Mouse (Mus musculus) spleen, adult 10 weeks (tissue): ENCODE measurements around the gene Tlcd2. TPM values are rescaled to one million over a fixed set of nuclear protein-coding genes. Genes with fewer than 3 reads are reported as not detected.

Experiments used
- polyA plus RNA-seq: library from polyadenylated mRNA; stranded (reverse); fragments of 350-450 nt; fragmentation: Illumina TruSeq; extraction: RNeasy Lipid Tissue Mini Kit (QIAGEN cat#74804); gene quantifications from one replicate; pipeline ENCODE4 v1.2.3, GENCODE M21; 2015; ENCODE audit warnings: low replicate concordance; ENCODE audit not compliant: insufficient read depth

Tlcd2 gene
- 5.4 TPM for polyA plus RNA-seq

DNA sequence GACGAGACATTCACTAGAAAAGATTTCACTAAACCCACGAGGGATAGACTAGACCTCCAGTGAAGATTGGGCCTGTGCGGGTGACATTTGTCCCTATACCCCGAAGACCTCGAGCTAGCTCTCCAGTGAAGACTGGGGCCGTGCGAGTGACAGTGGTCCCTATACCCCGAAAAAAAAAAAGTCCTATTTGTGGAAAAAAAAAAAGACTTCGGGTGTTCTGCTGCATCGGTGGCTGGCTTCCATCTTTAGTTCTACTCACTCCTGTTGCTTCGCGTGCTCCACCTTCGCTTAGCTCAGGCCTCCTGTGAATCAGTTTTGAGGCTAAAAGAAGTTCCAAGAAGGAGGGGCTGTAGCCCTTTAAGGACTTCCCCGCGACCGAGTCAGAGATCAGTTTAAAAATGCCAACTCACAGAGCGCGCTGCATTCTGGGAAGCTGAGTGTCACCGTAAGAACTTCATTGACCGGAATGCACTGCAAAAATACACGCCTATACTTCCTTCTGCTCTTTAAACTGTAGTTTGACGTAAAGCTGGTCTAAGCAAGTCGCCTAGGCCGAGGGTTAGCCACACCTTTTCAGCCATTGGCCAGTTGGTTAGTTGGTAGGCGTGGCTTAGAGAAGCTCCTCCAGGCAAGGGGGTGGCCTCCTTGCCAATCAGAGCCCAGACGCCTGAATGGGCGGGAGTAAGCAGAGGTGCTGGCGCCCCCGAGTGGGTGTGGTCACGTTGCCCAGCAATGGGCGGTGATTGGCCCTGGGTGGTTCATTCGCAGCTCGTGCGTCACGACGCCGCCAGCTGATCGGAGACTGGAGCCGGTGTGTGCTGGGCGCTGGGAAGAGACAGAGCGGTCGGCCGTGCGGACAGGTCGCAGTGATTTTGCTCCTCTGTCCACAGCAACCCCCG is at the start of gene Tlcd2:
TSS of gene Tlcd2 (plus strand) at position 872 of the 899 bp plus-strand sequence.

DNA sequence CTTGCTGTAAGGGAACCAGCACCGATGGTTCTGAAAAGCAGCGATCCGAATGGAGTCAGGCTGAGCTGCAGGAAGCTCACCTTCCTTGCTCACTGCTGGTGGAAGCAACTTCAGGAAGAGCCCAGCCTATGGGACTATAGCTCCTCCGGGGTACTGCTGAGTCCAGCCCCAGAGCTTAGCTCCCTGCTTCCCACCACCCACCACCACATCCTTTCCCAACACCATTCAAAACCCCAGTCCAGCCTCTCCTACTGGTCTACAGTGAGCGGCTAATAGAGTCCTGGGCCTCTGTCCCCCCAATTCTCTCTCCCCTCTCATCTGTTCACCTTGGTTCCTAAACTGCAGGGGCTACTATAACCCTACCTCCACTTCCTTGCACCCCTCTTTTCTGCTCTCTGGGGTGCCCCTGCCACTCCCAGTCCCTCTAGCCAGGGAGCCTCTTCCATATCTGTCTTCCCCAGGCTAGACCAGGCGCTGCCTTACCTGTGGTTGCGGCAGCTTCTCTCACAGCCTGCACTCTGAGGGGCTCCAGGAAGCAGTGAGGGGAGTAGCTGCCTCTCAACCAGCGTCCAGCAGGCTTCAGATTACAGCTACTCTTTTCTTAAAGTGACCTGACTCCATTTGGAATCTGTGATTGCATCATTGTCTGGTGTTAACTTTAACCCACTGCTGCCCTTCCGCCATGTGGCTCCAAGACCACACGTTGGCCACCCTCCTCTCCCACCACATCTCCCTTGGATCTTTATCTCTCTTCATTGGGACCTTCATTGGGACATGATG is 39.3 kb upstream of the Tlcd2 start, which contains the start of gene Serpinf1:
TSS of gene Serpinf1 (minus strand) at position 689 of the 780 bp plus-strand sequence.

DNA sequence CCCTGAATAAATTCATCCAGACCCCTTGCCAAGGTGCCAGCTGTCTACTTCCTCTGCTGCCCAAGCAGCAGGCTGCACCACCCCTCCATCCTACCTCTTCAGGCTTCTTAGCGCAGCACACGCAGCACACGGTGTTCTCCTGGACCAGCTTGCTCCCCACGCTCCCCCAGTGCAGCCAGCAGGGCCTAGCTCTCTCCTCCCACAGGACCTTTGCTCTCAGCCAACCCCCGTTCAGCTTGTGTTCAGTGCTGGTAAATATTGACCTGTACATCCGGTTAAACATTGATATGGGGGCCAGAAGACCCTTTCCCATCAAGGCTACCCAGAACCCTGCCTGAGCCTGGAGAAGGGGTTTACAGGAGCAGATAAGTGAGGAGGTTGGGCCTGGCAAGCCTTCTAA is 22.2 kb upstream of the Tlcd2 start, which contains the start of gene Serpinf2:
TSS of gene Serpinf2 (minus strand) at position 229 of the 400 bp plus-strand sequence.

DNA sequence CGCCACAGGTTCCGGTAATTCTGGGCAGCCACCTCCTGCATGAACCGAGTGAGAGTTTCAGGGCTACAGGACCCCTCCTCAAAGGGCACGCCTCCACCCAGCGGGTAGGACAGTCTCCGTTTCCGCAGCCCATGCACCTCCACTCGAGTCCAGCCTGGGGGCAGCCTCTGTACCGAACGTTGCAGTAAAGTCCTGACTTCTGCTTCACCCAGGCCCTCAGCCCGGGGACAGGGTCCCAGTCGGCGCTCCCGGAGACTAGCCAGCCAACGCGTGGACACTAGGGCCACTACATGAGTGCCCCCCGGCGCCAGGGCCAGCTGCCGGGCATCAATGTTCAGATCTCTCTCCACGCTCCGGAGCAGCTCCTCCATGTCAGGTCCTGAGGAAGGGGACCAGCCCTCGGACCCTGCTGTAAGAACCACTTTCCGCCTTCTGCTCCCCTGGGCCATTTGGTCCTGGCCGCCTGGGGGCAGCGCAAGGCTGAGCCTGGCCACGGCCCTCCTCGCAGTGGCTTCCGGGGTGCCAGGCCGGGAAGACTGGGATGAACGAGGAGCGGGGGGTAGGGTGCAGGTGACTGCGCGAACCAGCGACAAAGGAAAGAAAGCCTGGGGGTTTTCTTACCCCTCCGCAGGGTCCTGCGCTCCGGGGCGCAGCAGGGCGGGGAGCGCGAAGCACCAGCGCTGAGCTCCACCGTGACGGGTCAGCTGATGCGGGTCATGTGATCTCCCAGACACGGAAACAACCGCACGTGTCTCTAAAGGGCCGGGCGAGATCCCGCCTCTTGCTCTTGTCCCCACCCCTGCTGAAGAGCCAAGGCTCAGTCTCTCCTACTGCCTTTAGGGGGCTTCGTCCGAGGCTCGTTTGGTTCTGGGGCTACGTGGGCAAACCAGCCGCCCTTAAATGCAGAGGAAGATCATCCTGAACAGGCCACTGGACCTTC is 7.3 kb upstream of the Tlcd2 start, which contains the start of gene Wdr81:
TSS of gene Wdr81 (minus strand) at position 727 of the 940 bp plus-strand sequence.

DNA sequence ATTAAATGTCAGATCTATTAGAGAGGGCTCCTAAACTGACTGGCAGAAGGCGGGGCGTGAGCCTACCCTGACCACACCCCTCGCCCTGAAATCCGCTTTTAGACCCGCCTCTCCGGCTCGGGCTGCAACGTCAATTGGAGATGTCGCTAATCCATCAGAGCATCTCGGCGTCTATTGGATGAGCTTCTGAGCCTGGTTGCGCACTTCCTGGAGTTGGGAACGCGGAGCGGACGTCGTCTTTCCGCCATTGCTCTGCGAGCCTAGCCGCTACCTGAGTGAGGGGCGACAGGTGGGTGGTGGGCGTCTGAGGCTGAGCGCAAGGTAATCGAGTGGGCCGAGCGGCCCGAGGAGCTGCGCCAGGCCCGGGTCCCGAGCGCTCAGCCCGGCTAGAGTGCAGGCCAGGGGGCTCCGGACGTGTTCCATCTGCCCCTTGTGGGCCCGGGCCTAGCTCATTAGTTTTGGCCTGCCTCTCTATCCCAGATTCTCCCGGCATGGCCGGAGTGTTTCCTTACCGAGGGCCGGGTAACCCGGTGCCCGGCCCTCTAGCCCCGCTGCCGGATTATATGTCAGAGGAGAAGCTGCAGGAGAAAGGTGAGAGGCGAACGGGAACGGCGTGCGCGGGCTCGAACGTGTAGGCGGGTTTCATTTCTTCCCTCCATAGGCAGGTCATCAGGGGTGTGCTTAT is 25.2 kb downstream of the Tlcd2 start, which contains the start of gene Prpf8:
TSS of gene Prpf8 (plus strand) at position 216 of the 685 bp plus-strand sequence.

DNA sequence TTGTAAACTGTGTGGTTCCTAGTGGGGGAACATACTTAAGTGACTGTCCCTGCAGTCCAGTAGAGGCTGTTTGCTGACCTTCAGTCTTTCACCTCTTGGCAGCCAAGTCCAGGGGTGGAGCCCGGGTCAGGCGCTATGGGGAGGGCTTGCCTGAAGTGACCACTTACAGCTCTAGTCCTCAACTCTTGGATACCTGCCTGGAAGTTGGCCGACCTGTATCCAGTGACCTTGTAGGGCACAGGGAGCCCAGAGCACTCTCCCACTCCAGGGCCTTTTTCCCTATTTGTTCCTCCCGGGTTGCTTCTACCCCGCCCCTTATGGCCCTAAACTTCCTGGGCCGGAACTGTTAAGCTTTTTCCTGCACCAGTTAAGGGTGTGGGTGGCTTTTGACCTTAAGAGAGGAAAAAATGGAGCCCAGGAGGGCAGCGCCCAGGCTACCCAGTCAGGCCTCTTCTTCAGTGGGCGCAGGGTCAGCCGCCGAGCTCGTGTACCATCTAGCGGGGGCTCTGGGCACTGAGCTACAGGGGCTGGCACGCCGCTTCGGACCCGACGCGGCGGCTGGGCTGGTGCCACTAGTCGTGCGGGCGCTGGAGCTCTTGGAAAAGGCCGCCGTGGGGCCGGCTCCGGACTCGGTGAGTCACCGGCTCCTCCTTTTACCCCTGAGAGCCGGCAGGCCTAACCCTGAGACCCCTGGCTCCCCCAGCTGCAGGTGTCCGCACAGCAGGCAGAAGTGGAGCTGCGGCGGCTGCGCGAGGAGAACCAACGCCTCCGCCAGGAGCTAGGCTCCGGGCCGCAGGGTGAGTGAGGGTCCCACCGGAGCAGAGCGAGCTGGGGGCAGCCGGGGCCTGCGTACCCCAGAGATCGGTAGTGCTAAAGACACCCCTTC is 48.5 kb downstream of the Tlcd2 start, which contains the start of gene Rilp:
TSS of gene Rilp (plus strand) at position 354 of the 886 bp plus-strand sequence.

DNA sequence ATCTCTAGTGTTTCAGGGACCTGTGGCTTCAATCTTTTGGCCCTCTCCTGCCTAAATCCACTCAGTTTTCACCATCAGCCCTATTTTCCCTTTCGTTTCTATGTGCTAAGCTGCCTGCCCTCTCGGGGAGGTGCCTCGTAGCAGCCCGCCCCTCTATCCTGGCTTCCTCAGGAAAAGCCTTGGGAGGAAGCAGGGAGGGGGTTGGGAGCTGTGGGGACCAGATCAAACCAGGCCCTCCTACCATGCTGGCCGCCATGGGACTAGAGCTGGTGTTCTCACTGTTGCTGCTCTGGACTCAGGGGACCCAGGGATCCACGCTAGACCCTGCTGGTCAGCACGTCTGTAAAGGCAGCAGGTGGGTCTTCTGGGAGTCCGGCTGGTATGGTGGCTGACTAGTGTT is 51.8 kb downstream of the Tlcd2 start, which contains the start of gene Scarf1:
TSS of gene Scarf1 (plus strand) at position 205 of the 400 bp plus-strand sequence.

Other genes with a start within 250 kb of the Tlcd2 start
- 96.3 TPM for gene Rpa1, start 113.4 kb upstream of the Tlcd2 start, polyA plus RNA-seq
- 9.9 TPM for gene Smyd4, start 113.3 kb upstream of the Tlcd2 start, polyA plus RNA-seq
- 10.2 TPM for gene Serpinf1, start 39.0 kb upstream of the Tlcd2 start, polyA plus RNA-seq
- gene Serpinf2, start 22.1 kb upstream of the Tlcd2 start, polyA plus RNA-seq = 0.11 TPM
- gene Wdr81, start 7.0 kb upstream of the Tlcd2 start, polyA plus RNA-seq = 9.7 TPM
- gene Prpf8, start 25.1 kb downstream of the Tlcd2 start, polyA plus RNA-seq = 119 TPM
- 1.1 TPM for gene Rilp, start 48.4 kb downstream of the Tlcd2 start, polyA plus RNA-seq
- 1.8 TPM for gene Scarf1, start 51.8 kb downstream of the Tlcd2 start, polyA plus RNA-seq
- 27.9 TPM for gene Slc43a2, start 70.0 kb downstream of the Tlcd2 start, polyA plus RNA-seq
- gene Pitpna, start 126.4 kb downstream of the Tlcd2 start, polyA plus RNA-seq = 254 TPM
- 83.1 TPM for gene Inpp5k, start 169.3 kb downstream of the Tlcd2 start, polyA plus RNA-seq
- gene Myo1c, start 188.8 kb downstream of the Tlcd2 start, polyA plus RNA-seq = 74.6 TPM
- 99.9 TPM for gene Crk, start 217.5 kb downstream of the Tlcd2 start, polyA plus RNA-seq